Mouse (Mus musculus) myocyte (in vitro differentiated cells): Measurements from ENCODE around the gene Stn1. TPM values are rescaled to one million over a fixed set of nuclear protein-coding genes. Genes with fewer than 3 reads are reported as not detected.
A peak's percentile ranks its signal among the peaks of the same experiment; 100 is the strongest.
"Not testable (repeated sequence)": the region's sequence is repeated elsewhere in the genome, so short reads cannot be mapped to it uniquely, and the experiment has no call there.

Source experiments
- H3K27me3 ChIP-seq: one replicate; pipeline ENCODE4 v1.6.1; 2011; ENCODE audit not compliant: control insufficient read depth, insufficient read depth, insufficient read length
- H3K36me3 ChIP-seq: one replicate; pipeline ENCODE4 v1.6.1; 2011; ENCODE audit not compliant: control insufficient read depth, insufficient read depth
- H3K4me2 ChIP-seq: one replicate; pipeline ENCODE4 v1.6.1; 2011; ENCODE audit warnings: low read depth, control low read depth
- H3K4me3 ChIP-seq: one replicate; pipeline ENCODE4 v1.5.1; 2011; ENCODE audit warnings: mild to moderate bottlenecking, control low read depth, moderate library complexity
- H3K79me2 ChIP-seq: one replicate; pipeline ENCODE4 v1.6.1; 2011; ENCODE audit not compliant: control insufficient read depth, insufficient read depth
- H3ac ChIP-seq: one replicate; pipeline ENCODE4 v1.6.1; 2011; ENCODE audit not compliant: control insufficient read depth, insufficient read length
- CEBPB ChIP-seq: IDR thresholded peaks from 2 replicates; pipeline ENCODE4 v1.6.1; 2011; ENCODE audit warnings: mild to moderate bottlenecking, moderate library complexity; ENCODE audit not compliant: poor library complexity, insufficient read depth, severe bottlenecking
- E2F4 ChIP-seq: IDR thresholded peaks from one replicate; pipeline ENCODE4 v1.6.1; 2011; ENCODE audit warnings: mild to moderate bottlenecking, control low read depth, moderate library complexity; ENCODE audit not compliant: insufficient read depth
- MAX ChIP-seq: IDR thresholded peaks from one replicate; pipeline ENCODE4 v1.6.1; 2011; ENCODE audit warnings: low read depth, mild to moderate bottlenecking, control low read depth
- MYOD1 ChIP-seq, 3 experiments: IDR thresholded peaks; one replicate each; pipeline ENCODE4 v1.6.1; 2011; ENCODE audit warnings: control low read depth in 2 of 3, low read depth in 2 of 3, mild to moderate bottlenecking in 2 of 3, moderate library complexity in 1 of 3; ENCODE audit not compliant: insufficient read length in 2 of 3, control insufficient read depth in 1 of 3
- MYOG ChIP-seq, 3 experiments: IDR thresholded peaks; one replicate each; pipeline ENCODE4 v1.6.1; 2011; ENCODE audit warnings: control low read depth in 2 of 3, low read depth in 2 of 3, mild to moderate bottlenecking in 2 of 3; ENCODE audit not compliant: insufficient read length in 2 of 3, control insufficient read depth in 1 of 3, insufficient read depth in 1 of 3
- POLR2A ChIP-seq: IDR thresholded peaks from one replicate; pipeline ENCODE4 v1.6.1; 2011; ENCODE audit warnings: low read depth, mild to moderate bottlenecking, control low read depth, moderate library complexity; ENCODE audit not compliant: insufficient read length
- POLR2AphosphoS2 ChIP-seq: IDR thresholded peaks from one replicate; pipeline ENCODE4 v1.6.1; 2011; ENCODE audit warnings: low read depth, control low read depth; ENCODE audit not compliant: insufficient read length
- REST ChIP-seq: IDR thresholded peaks from one replicate; pipeline ENCODE4 v1.6.1; 2011; ENCODE audit warnings: mild to moderate bottlenecking, control low read depth, moderate library complexity; ENCODE audit not compliant: insufficient read depth, insufficient read length
- SRF ChIP-seq: IDR thresholded peaks from one replicate; pipeline ENCODE4 v1.6.1; 2011; ENCODE audit warnings: low read depth; ENCODE audit not compliant: control insufficient read depth, insufficient read length
- TCF12 ChIP-seq: IDR thresholded peaks from one replicate; pipeline ENCODE4 v1.6.1; 2011; ENCODE audit warnings: mild to moderate bottlenecking, control low read depth; ENCODE audit not compliant: poor library complexity, insufficient read depth, severe bottlenecking
- TCF3 ChIP-seq: IDR thresholded peaks from one replicate; pipeline ENCODE4 v1.6.1; 2011; ENCODE audit warnings: low read depth, control low read depth; ENCODE audit not compliant: insufficient read length
- USF1 ChIP-seq: IDR thresholded peaks from one replicate; pipeline ENCODE4 v1.6.1; 2011; ENCODE audit warnings: low read depth, mild to moderate bottlenecking, control low read depth, moderate library complexity
- polyA plus RNA-seq: library from polyadenylated mRNA; unstranded; fragments of >200 nt; fragmentation: generic; extraction: Trizol; gene quantifications from one replicate; pipeline ENCODE4 v1.2.1, GENCODE M21; 2012; ENCODE audit warnings: missing spikeins

Stn1 gene
- polyA plus RNA-seq, 1 experiment: 43.9 TPM

GRCm38 (mm10) chr19:47579225-47579787 is 42.0 kb upstream of the Stn1 start, which contains the start of gene Slk:
Gene Slk (plus strand): TSS chr19:47579678.
- no peaks in the 10 kb centered on the region for H3K36me3 ChIP-seq
- H3K79me2 ChIP-seq: peaks cover 45% of the 10 kb centered on the region
- TF ChIP-seq CEBPB (no peak), E2F4 (peak; percentile 36), POLR2AphosphoS2 (peak; percentile 93), POLR2A (peak; percentile 97)
- H3K27me3 ChIP-seq: no peaks in the 10 kb centered on the region
- peak within 1 kb of the TSS; percentile 88 for H3K4me2 ChIP-seq
- H3K4me3 ChIP-seq: peak within 1 kb of the TSS; percentile 70
- H3ac ChIP-seq: peak within 1 kb of the TSS; percentile 97

DNA sequence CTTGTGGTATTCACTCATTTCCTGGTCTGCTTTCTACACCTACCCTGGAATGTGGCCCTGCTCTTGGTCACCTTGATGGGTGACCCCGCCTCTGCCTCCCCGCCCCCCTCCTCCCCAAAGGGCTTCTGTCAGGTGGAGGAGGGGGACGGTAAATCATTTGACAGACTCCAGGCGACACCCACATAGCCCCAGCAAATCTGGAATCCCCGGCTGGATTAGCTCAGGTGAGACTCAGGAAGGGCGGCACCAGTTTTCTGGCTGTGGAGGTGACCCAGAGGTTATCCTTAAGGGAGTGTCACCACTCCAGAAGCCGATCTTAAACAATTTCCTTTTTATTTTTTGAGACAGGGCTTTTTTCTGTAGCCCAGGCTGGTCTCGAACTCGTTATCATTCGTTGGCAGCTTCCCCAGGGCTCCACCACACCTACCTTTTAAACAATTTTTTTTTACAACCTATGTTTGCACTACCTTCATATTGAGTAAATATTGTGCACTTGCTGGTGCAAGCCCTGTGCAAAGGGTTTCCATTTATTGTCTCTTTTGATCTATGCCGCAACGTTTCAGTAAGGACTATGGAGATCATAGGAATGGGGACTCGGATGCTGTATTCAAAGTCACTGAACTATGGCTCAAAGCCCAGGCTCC is 41.4 kb upstream of the Stn1 start:
- Histone ChIP-seq H3ac (peak overlapping the region; percentile 97), H3K36me3 (no peaks in the 10 kb centered on the region), H3K79me2 (peaks cover 39% of the 10 kb centered on the region), H3K4me3 (peak overlapping the region; percentile 70), H3K4me2 (peak overlapping the region; percentile 72), H3K27me3 (no peaks in the 10 kb centered on the region)
- TF ChIP-seq SRF: no peak
- no peak for TF ChIP-seq MAX
- no peak for TF ChIP-seq REST
- no peak for TF ChIP-seq MYOD1 (IDR thresholded peaks at IDR 0.05; ENCODE audit: control insufficient read depth in 1 of 3, insufficient read length in 2 of 3, low read depth in 2 of 3)
- TF ChIP-seq MYOG (IDR thresholded peaks at IDR 0.05; ENCODE audit: control insufficient read depth in 1 of 3, insufficient read depth in 1 of 3, insufficient read length in 2 of 3, low read depth in 2 of 3): no peak
- TF ChIP-seq POLR2AphosphoS2: no peak
- no peak for TF ChIP-seq TCF3
- no peak for TF ChIP-seq CEBPB
- no peak for TF ChIP-seq TCF12
- no peak for TF ChIP-seq USF1
- no peak for TF ChIP-seq POLR2A
- TF ChIP-seq E2F4: no peak

GRCm38 (mm10) chr19:47573718-47574117 is 36.4 kb upstream of the Stn1 start:
- Histone ChIP-seq H3K79me2 (no peaks in the 10 kb centered on the region), H3ac (no peak overlapping the region), H3K36me3 (no peaks in the 10 kb centered on the region), H3K27me3 (no peaks in the 10 kb centered on the region), H3K4me3 (no peak overlapping the region), H3K4me2 (no peak overlapping the region)
- TF ChIP-seq E2F4 (no peak), MAX (no peak), TCF3 (no peak), POLR2AphosphoS2 (no peak), SRF (no peak), CEBPB (no peak), TCF12 (no peak), USF1 (no peak), MYOD1 (IDR thresholded peaks at IDR 0.05; ENCODE audit: control insufficient read depth in 1 of 3, insufficient read length in 2 of 3, low read depth in 2 of 3) (no peak), POLR2A (no peak), MYOG (IDR thresholded peaks at IDR 0.05; ENCODE audit: control insufficient read depth in 1 of 3, insufficient read depth in 1 of 3, insufficient read length in 2 of 3, low read depth in 2 of 3) (no peak), REST (no peak)

DNA sequence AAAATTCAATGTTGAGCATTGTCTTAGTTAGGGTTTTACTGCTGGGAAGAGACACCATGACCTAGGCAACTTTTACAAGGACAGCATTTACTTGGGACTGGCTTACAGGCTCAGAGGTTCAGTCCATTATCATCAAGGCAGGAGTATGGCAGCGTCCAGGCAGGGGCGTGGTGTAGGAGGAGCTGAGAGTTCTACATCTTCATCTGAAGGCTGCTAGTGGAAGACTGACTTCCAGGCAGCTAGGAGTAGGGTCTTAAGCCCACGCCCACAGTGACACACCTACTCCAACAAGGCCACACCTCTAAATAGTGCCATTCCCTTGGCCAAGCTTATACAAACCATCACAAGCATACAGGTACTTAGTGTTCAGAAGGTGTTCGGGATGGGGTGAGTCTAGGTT is 34.7 kb upstream of the Stn1 start:
- H3K79me2 ChIP-seq, H3K27me3 ChIP-seq, H3K4me2 ChIP-seq, H3ac ChIP-seq, H3K4me3 ChIP-seq, H3K36me3 ChIP-seq: not testable (repeated sequence)

DNA sequence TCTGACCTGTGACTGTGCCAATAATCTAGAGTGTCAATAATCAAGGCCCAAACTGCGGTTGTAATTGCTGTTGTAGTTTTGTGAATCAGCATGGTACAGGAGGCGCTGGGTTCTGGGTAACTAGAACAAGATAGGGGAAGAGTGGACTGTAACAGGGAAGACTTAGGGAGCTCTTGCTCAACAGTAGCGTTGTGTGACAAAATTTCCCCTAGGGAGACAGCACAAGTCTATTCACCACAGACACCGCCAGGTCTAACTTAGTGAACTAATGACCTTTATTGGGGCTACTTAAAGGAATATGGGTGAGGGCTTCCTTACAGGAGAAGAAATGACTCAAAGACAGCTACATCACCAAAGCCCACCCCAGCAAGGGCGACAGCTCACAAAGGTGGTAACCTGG is 32.7 kb upstream of the Stn1 start:
- Histone ChIP-seq H3K4me3 (no peak overlapping the region), H3K36me3 (no peaks in the 10 kb centered on the region), H3K4me2 (no peak overlapping the region), H3ac (no peak overlapping the region), H3K27me3 (no peaks in the 10 kb centered on the region), H3K79me2 (no peaks in the 10 kb centered on the region)
- TF ChIP-seq MYOD1 (IDR thresholded peaks at IDR 0.05; ENCODE audit: control insufficient read depth in 1 of 3, insufficient read length in 2 of 3, low read depth in 2 of 3) (no peak), POLR2AphosphoS2 (no peak), CEBPB (no peak), TCF3 (no peak), E2F4 (no peak), USF1 (no peak), REST (no peak), MAX (no peak), POLR2A (no peak), SRF (no peak), MYOG (IDR thresholded peaks at IDR 0.05; ENCODE audit: control insufficient read depth in 1 of 3, insufficient read depth in 1 of 3, insufficient read length in 2 of 3, low read depth in 2 of 3) (no peak), TCF12 (no peak)
